Mouse (Mus musculus): ENCODE results near the gene Chst11. TPM values are rescaled to one million over a fixed set of nuclear protein-coding genes. Genes with fewer than 3 reads are reported as not detected.
A peak's percentile ranks its signal among the peaks of the same experiment; 100 is the strongest.

Gene Chst11
- total RNA-seq (2021), result 10 to 100 TPM; 30.1 to 33.7 TPM
- long read RNA-seq, experiment 1, full-length matches to known transcripts, result 1 of 11 reads
- long read RNA-seq, experiment 1, partial matches to known transcripts, result 0 of 11 reads
- long read RNA-seq, experiment 1, other reads (novel, unspliced or antisense), result 10 of 11 reads
- long read RNA-seq, experiment 2, partial matches to known transcripts, result 0 of 8 reads
- long read RNA-seq, experiment 2, other reads (novel, unspliced or antisense), result 8 of 8 reads

DNA sequence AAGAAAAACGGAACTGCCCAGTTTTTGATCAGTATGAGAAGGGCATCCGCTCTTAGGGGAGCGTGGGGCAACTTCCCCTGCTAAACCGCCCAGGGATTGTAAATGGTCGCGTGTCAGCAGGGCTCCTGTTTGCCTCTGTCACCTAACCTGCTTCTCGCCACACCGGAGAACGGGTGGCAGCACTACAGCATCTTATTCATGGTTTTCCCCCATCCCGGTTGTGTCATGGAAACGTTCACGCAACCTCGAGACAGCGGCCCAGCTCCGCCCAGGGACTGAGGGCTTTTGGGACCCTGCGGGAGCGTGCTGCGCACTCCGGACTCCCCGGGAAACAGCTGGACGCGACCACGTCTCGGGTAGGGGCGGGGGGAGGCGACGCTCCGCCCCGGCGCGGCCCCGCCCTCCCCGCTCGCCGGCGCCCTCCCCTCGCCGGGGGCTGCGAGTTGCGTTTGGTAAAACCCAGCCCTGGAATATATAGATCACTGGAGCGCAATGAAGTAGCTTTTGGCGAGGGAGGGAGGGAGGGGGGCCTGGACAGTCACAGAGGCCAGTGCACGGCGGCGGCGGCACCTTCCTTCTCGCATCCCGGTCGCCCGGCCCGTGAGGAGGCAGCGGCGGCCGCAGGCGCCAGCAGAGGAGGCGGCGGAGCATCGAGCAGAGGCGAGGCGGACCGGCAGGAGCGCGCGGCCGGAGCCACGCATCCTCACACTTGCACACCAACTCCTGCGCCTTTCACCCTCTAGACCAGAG, at the start of gene Chst11:
TSS of gene Chst11 (plus strand) at position 549 of the 750 bp plus-strand sequence.
- peak; percentile 71 to 86 for DNase-seq (ENCODE audit: low spot score in 2 of 2)

DNA sequence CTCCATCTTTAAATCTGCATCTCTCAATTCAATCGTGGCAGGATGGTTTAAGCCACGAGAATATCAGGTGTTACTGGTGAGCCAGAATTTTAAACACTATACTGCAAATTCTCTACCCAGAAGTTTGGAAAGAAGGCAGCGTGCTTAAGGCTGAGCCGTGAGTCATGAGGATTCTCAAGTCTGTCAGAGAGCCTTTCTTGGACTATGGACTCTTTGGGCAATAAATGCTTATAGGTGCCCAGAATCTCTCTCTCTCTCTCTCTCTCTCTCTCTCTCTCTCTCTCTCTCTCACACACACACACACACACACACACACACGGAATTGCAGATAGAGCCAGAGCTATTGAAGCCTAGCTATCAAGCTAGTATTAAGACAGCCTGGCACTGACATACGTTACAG, 49.5 kb upstream of the Chst11 start:
- DNase-seq (ENCODE audit: low spot score in 2 of 2), result no peak

DNA sequence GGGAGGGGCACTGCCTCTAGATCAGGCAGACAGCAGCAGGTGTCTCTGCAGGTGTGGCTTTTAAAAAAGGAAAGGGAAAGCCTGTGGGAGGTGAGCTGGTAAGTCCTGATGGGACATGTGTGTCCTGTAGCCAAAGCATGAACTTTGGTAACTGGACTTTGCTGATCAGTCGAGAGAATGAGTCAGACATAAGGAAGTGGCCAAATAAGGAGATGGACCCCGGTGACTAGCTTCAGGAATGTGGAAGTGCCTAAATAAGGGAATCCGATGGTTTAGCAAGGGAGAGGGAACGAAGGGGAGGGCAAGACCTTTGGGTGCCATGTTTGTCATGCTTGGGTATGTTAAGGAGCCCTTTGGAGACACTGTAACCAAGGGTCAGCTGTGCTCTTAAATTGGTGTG, 31.9 kb upstream of the Chst11 start:
- no peak for DNase-seq (ENCODE audit: low spot score in 2 of 2)

DNA sequence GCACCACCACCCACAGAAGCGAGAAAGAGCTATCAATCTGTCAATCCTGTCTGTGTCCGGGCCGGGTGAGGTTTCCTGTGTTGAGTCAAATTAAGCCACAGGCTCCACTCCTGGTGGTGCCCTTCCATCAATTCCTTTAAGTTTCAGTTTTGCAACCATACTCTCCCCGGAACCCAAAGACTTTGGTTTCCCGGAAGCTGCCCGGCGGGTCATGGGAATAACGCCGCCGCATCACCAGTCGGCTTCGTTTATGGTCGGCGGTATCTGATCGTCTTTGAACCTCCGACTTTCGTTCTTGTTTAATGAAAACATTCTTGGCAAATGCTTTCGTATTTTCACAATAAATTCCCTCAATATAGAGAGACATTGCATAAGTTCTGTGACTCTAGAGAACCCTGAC, 30.2 kb upstream of the Chst11 start:
- no peak for DNase-seq (ENCODE audit: low spot score in 2 of 2)

DNA sequence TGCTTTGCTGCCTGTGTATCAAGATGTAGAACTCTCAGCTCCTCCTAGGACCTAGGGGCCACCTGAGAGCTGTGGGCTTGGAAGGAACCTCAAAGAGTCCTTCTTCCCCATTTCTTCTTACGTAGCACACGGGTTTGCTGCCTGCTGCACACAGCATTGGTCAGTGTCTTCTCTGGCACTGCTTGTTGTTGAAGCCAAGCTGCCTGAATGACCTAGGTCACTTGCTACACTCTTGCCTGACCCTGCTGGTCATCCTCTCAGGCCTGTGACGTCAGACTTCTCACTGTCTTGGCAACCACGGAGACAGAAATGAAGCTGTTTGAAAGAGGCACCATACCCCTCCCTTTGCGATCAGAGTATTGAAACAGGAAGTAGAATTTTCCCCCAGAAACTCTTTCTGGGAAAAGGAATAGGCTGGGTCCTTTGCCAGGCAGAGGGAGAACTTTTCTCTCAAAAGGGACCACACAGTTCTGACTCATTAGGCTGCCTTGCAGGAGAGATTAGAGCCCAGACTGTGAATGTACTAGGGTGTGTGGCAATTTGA, 27.0 kb upstream of the Chst11 start:
- DNase-seq (ENCODE audit: low spot score in 2 of 2), result no peak

DNA sequence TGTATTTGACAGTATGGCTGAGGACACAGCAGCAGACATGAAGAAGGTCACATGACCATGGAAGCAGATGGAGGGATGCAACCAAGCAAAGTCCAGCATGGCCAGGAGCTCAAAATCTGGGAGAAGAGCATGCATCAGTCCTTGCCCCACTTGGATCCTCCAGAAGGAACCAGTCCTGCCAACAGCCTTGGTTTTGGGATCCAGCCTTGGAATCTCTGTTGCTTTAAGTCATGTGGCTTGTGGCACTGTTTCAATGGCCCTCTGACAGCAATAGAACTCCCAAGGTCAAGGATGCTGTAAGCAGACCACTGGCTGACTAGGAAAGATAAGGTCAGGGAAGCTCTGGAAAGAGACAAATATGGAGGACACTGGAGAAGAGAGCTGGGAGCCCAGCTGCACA, 26.0 kb upstream of the Chst11 start:
- no peak for DNase-seq (ENCODE audit: low spot score in 2 of 2)

DNA sequence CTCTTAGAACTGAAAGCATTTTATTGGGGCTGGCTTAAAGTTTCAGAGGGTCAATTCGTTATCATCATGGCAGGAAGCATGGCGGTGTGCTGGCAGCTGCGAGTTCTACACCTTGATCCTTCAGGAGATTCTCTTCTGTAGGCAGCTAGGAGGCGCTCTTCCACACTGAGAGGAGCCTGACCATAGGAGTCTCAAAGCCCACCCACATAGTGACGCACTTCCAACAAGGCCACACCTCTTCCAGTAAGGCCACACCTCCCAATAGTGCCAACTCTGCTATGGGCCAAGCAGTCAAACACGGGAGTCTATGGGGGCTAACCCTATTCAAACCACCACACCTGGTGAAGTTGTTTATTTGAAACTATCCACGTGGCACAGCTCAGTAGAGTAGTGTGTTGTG, 24.0 kb upstream of the Chst11 start:
- no peak for DNase-seq (ENCODE audit: low spot score in 2 of 2)

DNA sequence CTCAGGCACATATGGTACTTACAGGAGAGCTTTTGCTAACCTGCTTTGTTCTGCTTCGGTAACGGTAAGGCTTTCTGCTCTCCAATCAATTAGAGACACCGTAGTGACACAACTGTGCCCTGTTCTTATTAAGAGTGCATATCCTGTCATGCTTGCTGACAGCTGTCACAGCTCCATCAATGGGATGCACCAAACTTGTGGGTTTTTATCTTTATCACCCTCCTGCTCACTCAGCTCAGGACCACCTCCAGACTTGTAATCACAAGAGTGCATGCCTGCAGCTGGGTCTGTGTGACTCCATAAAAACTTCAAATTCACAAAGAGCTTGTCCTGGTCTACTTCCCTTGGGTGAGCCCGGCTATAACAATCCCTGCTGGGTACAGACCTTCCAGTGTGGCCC, 23.3 kb upstream of the Chst11 start:
- DNase-seq (ENCODE audit: low spot score in 2 of 2), result no peak

DNA sequence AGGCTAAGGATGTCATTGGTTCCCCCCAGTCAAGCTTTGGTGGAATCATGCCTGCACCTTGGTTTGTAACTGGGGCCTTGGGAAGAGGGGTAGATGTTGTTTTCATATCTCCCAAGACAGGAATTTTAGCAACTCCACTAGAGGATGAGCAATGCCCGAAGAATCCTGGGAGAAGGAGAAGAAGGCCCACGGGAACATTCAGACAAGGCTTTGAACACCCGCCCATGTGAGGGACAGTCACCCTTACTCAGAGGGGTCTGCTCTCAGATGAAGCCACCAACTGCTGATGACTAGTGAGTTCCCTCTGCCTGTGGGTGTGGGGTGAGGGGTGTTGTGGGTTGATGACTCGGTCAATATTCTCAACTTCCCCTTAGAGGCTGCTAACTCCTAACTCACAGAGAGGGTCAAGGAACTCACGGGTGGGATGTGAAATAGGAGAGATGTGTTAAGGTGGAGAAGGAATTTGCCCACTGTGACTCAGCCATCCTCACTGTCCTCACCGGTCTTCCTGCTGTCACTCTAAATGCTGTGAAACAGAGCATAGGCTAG, 22.8 kb upstream of the Chst11 start:
- no peak for DNase-seq (ENCODE audit: low spot score in 2 of 2)

DNA sequence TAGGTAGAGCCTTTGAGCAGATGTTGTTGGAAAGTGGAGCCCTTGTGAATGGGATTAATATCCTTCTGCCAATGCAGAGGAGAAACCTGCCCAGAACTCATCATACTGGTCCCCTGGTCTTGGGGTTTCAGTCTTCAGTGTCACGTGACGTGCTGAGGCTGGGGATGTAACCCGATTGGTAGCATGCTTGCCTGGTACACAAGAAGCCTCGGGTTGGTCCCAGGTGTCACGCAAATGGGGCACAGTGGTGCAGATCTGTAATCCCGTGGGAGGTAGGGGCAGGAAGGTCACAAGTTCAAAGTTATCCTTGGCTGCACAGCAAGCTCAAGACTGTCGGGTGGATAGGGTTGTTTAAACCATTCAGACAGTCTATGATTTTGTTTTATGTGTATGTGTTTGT, 20.8 kb upstream of the Chst11 start:
- no peak for DNase-seq (ENCODE audit: low spot score in 2 of 2)

DNA sequence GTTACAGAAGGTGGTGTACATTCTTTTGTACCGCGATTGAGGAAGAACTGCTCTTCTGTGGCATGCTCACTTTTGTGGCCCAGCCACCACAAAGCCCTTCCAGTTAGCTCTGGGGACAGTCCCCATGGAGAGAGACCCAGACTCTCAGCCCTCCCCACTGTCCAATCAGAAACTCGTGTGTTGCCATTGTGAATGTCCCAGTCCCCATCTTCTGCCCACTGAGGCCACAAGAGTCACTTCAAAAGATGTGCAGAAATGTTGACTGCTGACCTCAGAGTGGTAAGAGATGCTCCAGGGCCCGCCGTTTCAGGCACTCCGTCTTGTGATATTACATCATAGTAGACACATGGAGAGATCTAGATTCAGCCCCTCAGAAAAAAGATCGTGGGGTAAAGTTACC, 18.6 kb upstream of the Chst11 start:
- DNase-seq (ENCODE audit: low spot score in 2 of 2), result no peak

DNA sequence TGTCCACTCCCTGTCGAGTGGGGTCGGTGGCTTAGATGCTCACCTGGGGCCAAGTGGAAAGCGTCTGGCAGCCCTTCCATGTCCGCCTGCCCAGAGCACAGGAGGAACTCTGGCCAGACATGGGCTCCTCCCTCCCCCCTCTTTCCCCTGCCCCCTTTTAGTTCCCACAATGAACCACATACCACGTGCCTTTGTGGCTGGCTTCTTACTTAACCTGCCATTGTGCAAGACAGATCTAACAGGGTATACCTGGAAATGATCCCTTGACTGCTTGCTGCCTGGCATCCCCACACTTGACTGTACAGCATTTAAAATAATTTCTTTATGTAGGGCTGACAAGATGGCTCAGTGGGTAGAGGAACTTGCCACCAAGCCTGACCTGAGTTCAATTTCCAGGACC, 15.7 kb upstream of the Chst11 start:
- no peak for DNase-seq (ENCODE audit: low spot score in 2 of 2)

DNA sequence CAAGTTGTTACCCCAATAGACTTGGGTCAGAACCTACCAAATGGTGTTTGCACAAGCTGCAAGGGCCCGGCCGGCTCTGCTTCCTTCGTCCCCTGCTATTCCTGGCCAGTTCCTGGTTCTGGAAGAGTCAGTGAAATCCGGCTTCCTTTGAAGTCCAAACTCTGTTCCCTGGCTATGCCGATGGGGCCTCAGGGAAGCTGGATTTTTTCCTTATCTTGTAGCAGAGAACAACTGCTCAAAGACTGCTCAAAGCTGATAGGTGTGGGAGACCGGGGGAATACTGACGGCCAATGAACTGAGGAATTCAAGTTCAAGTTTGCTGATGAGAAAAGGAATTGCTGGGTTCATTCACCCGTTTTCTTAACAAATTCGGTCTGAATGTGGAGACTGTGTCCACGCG, 13.7 kb upstream of the Chst11 start:
- DNase-seq (ENCODE audit: low spot score in 2 of 2), result no peak

DNA sequence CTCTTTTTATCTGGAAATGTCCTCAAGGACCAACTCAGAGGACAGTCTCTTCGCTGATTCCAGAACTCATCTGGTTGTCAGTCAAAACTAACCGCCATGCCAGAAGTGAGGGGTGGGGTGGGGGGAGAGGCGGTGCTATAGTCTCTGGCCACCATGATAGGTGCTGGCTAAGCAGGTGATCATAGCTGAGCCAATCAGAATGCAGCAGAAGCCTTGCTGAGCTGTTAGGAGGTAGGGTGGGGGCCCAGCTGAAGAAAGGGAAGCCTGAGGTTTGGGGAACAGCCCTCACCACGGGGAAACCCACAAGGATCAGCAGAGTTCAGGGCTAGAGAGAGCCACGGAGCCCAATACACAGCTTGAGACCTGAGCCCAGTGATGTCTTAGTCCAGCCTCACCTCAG, 11.1 kb upstream of the Chst11 start:
- DNase-seq (ENCODE audit: low spot score in 2 of 2), result no peak

DNA sequence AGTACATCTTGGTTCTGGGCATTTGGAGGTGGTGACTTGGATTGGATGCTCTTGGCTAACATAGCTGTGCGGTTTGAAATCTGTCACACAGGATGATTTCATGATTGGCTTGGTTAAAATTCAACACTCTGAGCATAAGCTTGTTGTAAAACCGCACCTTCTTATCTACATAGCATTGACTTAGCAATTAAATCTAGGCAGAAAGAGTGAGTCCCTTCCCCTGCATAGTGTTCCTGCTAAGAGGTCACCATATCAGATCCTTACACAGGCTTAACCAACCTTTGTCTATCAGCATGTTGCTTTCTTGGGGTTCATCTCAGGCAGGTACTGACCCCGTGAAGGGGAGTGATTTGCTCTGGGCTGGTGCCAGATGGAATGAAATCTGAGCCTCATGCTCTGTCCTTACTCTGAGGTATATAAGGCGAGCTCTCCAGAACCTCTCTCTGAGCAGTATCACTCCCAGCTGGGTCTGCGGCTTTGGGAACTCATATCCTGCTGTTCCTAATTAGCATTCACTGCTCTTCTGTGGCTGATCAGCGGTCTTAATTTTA, 10.6 kb upstream of the Chst11 start:
- DNase-seq (ENCODE audit: low spot score in 2 of 2), result no peak

DNA sequence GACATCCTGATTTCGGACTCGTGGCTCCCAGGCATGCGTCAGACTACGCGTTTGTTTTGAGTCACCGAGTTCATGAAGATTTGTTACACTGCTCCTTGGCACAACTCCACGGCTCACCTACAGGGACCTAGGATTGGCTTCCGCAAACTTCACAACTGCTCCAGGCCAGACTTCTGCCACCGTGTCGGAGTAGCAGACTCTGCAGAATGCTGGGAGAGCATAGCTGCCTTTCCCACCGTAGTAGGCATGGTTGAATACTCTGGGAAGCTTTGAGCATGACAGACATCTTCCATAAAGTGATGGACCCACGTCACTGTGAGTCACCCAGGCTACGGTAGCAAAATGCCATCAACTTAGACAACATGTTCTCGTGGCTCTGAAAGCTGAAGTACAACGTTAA, 9.5 kb upstream of the Chst11 start:
- no peak for DNase-seq (ENCODE audit: low spot score in 2 of 2)

DNA sequence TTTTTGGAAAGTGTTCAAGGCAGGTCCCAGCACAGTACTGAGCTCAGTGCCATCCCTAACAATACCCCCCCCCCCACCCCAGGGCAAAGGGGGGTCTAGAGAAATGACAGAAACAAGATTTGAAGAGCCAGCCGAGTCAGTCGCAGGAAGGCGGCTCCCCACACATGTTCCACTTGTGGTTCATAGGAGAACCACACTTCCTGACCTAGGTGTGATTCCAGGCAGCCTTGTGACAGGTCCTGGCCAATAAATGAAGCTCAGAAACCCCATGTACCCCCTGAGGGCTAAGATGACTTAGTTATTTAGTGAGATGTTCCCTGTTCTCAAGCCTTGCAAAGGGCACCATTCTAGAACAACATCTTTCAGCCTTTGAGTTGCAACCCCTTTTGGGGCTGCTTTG, 3.0 kb upstream of the Chst11 start:
- no peak for DNase-seq (ENCODE audit: low spot score in 2 of 2)

DNA sequence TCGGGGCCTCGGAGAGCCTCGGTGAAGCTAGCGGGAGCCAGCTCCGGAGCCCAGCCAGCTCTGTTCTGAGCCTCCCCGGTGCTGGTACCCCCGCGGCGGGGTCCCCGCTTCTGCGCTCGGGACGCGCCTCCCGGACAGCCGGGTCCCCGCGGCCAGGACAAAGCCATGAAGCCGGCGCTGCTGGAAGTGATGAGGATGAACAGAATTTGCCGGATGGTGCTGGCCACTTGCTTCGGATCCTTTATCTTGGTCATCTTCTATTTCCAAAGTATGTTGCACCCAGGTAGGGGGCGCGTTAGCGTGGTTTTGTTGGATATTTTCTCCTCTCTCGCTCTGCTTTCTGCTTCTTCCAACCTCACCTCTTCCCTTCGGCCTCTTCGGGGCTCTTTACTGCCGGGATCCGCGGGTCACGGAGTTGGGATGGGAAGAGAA, 418 bp downstream of the Chst11 start:
- DNase-seq (ENCODE audit: low spot score in 2 of 2), result peak; percentile 52 to 57

DNA sequence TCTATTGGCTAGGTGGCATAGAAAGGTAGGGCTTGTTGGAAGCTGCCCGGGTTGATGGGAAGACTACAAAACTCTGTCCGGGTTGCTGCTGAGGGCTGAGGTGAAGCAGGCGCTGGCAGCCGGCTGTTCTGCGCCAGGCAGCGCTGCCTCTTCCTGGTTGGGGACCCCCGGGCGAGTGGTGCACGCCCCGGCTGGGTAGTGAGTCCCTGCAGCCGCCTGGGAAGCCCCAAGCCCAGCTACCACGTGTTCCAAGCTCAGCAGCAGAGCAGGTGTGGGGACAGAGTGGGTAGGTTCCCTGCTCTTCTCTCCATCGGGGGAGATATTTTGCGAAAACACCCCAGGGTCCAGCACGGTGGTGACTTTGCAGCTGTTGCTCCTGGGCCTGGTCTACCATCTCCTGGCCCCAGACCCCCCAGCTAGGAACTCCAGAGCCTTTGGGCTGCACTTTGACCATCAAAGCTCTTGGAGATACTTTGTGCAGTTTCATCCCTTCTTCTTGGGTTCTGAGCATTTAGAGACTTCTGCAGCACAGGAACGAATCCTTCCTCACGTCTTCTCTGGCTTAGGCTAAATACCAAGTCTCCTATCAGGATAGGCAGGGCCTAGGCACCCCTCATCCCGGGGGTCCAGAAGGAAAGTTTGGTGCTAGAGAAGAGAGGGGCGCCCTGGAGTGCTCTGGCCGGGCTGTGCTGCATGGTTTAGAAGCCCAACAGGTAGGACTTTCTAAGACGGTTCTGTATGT, 1.1 kb downstream of the Chst11 start:
- DNase-seq (ENCODE audit: low spot score in 2 of 2), result peak in 1 of 2 experiments; percentile 3

DNA sequence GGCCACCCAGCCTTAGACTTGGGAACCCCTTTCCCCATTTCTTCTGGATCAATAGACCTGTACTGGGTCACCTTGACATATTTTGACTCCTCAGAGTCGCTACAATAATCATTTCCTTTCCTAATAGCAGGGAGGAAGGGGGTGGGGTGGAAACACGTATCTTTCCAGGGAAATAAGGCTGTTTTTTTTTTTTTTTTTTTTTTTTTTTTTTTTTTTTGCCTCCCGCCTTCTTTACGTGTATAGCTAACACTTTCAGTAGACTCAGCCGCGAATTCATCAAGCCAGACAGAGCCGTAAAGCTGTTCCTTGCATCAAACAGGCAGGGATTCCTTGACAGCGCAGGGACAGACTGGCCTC, 1.7 kb downstream of the Chst11 start:
- no peak for DNase-seq (ENCODE audit: low spot score in 2 of 2)

DNA sequence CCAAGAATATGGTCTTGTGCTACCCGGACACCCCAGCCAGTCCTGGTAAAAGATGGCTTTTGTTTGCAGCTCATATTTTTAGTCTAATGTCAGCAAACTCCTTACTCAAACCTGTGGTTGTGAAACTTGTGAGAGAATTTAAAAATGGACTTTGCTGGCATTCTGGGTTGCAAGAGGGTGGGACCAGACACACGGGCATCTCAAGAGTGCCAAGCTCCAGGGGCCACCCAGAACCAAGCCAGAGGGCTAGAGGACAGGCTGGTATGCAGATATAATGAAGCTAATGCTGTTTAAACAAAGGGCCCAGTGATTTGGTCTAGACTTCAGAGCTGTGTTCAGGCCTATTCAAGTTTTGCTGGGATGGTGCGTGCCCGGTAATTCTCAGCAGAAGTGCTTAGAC, 2.1 kb downstream of the Chst11 start:
- no peak for DNase-seq (ENCODE audit: low spot score in 2 of 2)

All from left cerebral cortex, adult 18-20 months (tissue).